Mouse (Mus musculus): Measurements from ENCODE around the gene Stpg1.

- TF ChIP-seq CTCF (IDR thresholded peaks at IDR 0.05; ENCODE audit: extremely low read depth, insufficient read length, insufficient replicate concordance, low read depth, low read length) (no peak), POLR2A (IDR thresholded peaks at IDR 0.05; ENCODE audit: low read depth, low read length) (no peak)
Measured at GRCm38 (mm10) chr4:135578490-135578889, 83.9 kb downstream of the Stpg1 start.

Measured in small intestine, adult 2 months (tissue).